Mouse (Mus musculus): ENCODE data around the gene Pdss1. TPM values are rescaled to one million over a fixed set of nuclear protein-coding genes. Genes with fewer than 3 reads are reported as not detected.
"Not testable (repeated sequence)": the region's sequence is repeated elsewhere in the genome, so short reads cannot be mapped to it uniquely, and the experiment has no call there.

The Pdss1 gene
- polyA plus RNA-seq, 1 experiment: 3.0 TPM

DNA sequence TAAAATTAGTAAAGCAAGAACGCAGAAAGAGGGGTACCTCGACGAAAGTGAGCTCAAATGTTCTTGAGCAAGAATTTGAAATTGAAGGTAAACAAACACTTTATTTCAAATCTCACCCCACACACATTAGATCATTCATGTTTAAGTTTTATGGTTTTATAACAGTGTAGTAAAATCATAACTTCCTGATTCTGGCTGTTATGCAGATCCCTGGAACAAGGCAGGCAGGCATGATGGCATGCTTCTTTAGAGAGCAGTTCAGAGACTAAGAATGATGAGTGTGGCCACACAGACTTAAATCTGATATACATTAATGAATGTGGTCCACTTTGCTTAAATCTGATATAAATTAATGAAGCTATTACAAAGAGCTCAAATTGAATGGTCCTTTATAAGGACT, 18.7 kb upstream of the Pdss1 start:
- no peaks in the 10 kb centered on the region for H3K4me1 ChIP-seq (ENCODE audit: control insufficient read depth, insufficient read depth, low read length)
- no peak for DNase-seq
- TF ChIP-seq POLR2A (IDR thresholded peaks at IDR 0.05; ENCODE audit: borderline replicate concordance, extremely low read depth, low read depth, low read length): no peak
- no peak for TF ChIP-seq CTCF (IDR thresholded peaks at IDR 0.05; ENCODE audit: insufficient read depth, low read length)
- WGBS: 80% methylated on average over 3 of the region's 3 CpGs
- no peak overlapping the region for H3K4me3 ChIP-seq (replicated peaks; ENCODE audit: extremely low read depth, low read depth, low read length)

GRCm38 (mm10) chr2:22878781-22879180, 16.5 kb upstream of the Pdss1 start:
- H3K4me3 ChIP-seq (replicated peaks; ENCODE audit: extremely low read depth, low read depth, low read length): no peak overlapping the region
- WGBS: 15% methylated on average over 1 of the region's 1 CpGs
- H3K4me1 ChIP-seq (ENCODE audit: control insufficient read depth, insufficient read depth, low read length): no peaks in the 10 kb centered on the region
- DNase-seq: no peak
- TF ChIP-seq POLR2A (IDR thresholded peaks at IDR 0.05; ENCODE audit: borderline replicate concordance, extremely low read depth, low read depth, low read length): no peak
- no peak for TF ChIP-seq CTCF (IDR thresholded peaks at IDR 0.05; ENCODE audit: insufficient read depth, low read length)

- WGBS: 70% methylated on average over 3 of the region's 3 CpGs
- not testable (repeated sequence) for DNase-seq
Observed at GRCm38 (mm10) chr2:22880726-22881125, 14.6 kb upstream of the Pdss1 start.

DNA sequence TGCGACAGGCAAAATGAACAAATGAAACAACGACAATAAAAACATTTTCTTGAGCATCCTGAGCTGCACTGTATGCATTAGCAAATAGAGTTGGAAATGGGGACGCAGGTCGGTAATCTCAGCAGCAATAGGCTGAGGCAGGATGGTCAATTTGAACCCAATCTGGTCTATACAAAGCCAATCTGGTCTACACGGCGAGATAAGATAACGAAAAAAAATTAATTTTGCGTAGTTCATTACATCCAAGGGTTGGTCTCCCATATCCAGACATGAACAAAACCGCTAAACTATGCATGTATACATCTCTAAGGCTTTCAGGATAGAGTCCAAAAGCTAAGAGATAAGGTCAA, 415 bp upstream of the Pdss1 start:
- TF ChIP-seq CTCF (IDR thresholded peaks at IDR 0.05; ENCODE audit: insufficient read depth, low read length) (no peak), POLR2A (IDR thresholded peaks at IDR 0.05; ENCODE audit: borderline replicate concordance, extremely low read depth, low read depth, low read length) (no peak)
- Histone ChIP-seq H3K4me1 (ENCODE audit: control insufficient read depth, insufficient read depth, low read length) (no peaks in the 10 kb centered on the region; the same call in 1 of the 2 replicates), H3K4me3 (replicated peaks; ENCODE audit: extremely low read depth, low read depth, low read length) (peak overlapping the region; percentile 62)
- peak; percentile 6 for DNase-seq
- WGBS: 19% methylated on average over 9 of the region's 9 CpGs

More at GRCm38 (mm10) chr2:22880726-22881125, 14.6 kb upstream of the Pdss1 start:
- H3K4me3 ChIP-seq (replicated peaks; ENCODE audit: extremely low read depth, low read depth, low read length); H3K4me1 ChIP-seq (ENCODE audit: control insufficient read depth, insufficient read depth, low read length): not testable (repeated sequence)

DNA sequence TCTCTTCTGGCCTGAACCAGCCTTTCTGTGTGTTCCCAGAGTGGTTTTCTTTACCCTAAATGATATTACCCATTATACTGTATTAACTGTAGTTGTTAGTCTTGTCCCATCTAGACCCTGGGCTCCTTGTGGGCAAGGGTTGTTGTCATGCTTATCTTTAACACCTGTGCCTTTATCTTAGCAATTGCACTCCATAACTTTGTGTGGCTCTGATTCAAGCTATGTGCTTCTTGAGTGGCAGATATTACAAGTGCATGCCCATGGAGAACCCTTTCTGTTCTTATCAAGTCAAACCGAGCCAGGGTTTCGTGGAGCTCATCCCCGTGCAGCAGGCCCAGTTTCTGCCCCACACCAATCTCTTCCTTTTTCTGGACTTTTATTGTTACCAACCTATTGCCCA, 8.6 kb downstream of the Pdss1 start:
- no peak overlapping the region for H3K4me3 ChIP-seq (replicated peaks; ENCODE audit: extremely low read depth, low read depth, low read length)
- WGBS: 95% methylated on average over 3 of the region's 3 CpGs
- no peaks in the 10 kb centered on the region for H3K4me1 ChIP-seq (ENCODE audit: control insufficient read depth, insufficient read depth, low read length)
- TF ChIP-seq POLR2A (IDR thresholded peaks at IDR 0.05; ENCODE audit: borderline replicate concordance, extremely low read depth, low read depth, low read length): no peak
- no peak for TF ChIP-seq CTCF (IDR thresholded peaks at IDR 0.05; ENCODE audit: insufficient read depth, low read length)
- no peak for DNase-seq

- no peak for TF ChIP-seq POLR2A (IDR thresholded peaks at IDR 0.05; ENCODE audit: borderline replicate concordance, extremely low read depth, low read depth, low read length)
- TF ChIP-seq CTCF (IDR thresholded peaks at IDR 0.05; ENCODE audit: insufficient read depth, low read length): no peak
- Histone ChIP-seq H3K4me1 (ENCODE audit: control insufficient read depth, insufficient read depth, low read length) (no peaks in the 10 kb centered on the region), H3K4me3 (replicated peaks; ENCODE audit: extremely low read depth, low read depth, low read length) (no peak overlapping the region)
- WGBS: 91% methylated on average over 3 of the region's 3 CpGs
- DNase-seq: no peak
Observed at GRCm38 (mm10) chr2:22914421-22914820, 19.1 kb downstream of the Pdss1 start.

DNA sequence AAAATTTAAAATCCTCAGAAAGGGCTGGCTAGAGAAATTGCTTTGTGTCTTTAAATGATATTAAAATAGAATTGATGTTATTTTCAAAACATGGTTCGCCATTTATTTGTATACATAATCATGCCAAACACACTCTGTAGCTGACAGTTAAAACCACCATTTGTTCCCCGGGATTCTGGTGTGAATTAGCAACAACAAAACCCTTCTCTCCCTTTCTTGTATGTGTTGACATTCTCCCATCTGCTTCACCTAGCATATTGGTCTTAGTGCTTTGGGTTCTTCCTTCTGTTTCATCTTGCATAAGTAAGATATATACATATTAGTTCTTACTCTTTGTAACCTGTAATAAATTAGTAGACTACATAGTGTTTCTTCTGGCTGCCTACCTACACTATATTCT, 23.3 kb downstream of the Pdss1 start:
- 81% methylated on average over 2 of the region's 2 CpGs for WGBS
- TF ChIP-seq POLR2A (IDR thresholded peaks at IDR 0.05; ENCODE audit: borderline replicate concordance, extremely low read depth, low read depth, low read length) (no peak), CTCF (IDR thresholded peaks at IDR 0.05; ENCODE audit: insufficient read depth, low read length) (no peak)
- H3K4me3 ChIP-seq (replicated peaks; ENCODE audit: extremely low read depth, low read depth, low read length): no peak overlapping the region
- no peak for DNase-seq
- no peaks in the 10 kb centered on the region for H3K4me1 ChIP-seq (ENCODE audit: control insufficient read depth, insufficient read depth, low read length)

- not testable (repeated sequence) for H3K4me3 ChIP-seq (replicated peaks; ENCODE audit: extremely low read depth, low read depth, low read length); DNase-seq; H3K4me1 ChIP-seq (ENCODE audit: control insufficient read depth, insufficient read depth, low read length)
- WGBS: 94% methylated on average over 2 of the region's 3 CpGs
Observed at GRCm38 (mm10) chr2:22925911-22926310, 30.6 kb downstream of the Pdss1 start.

DNA sequence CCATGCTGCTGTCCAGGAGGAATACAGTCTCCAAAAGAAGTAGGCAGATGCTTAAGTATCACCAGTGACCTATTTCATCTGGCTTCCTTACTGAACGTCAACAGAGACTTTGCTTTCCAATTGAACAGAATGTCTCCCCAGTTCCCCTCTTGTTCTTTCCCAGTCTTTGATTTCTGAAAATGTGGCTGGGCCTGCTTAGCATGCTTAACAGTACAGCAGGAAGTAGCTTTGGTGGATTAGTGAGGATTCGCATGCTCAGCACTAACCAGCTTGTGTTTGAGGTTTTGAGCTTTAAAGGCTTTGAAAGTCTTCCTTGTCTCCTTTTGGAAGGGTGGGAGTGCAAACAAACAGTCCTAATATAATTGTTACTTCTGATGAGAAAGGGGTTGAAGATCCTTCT, 32.9 kb downstream of the Pdss1 start:
- Histone ChIP-seq H3K4me1 (ENCODE audit: control insufficient read depth, insufficient read depth, low read length) (no peaks in the 10 kb centered on the region), H3K4me3 (replicated peaks; ENCODE audit: extremely low read depth, low read depth, low read length) (no peak overlapping the region)
- TF ChIP-seq POLR2A (IDR thresholded peaks at IDR 0.05; ENCODE audit: borderline replicate concordance, extremely low read depth, low read depth, low read length) (no peak), CTCF (IDR thresholded peaks at IDR 0.05; ENCODE audit: insufficient read depth, low read length) (no peak)
- no peak for DNase-seq
- 87% methylated on average over 2 of the region's 2 CpGs for WGBS

DNA sequence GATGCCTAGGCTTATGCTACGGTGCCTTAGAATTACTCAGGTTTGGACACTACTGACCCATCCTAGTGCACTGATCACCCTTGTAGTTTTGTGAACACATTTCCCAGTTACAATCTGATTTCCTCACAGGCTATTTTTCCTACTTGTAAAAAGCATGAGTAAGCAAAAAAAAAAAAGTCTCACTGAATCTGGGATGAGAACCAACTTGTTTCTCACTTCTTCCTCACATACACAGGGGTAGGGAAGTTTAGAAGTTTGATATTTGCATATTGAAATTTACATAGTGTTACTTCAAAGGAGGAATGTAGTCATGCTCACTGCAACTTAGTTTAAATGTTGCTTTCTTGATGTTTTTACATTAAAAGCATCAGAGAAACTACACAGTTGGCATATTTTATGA, 38.2 kb downstream of the Pdss1 start:
- WGBS: 84% methylated on average over 1 of the region's 1 CpGs
- Histone ChIP-seq H3K4me3 (replicated peaks; ENCODE audit: extremely low read depth, low read depth, low read length) (no peak overlapping the region), H3K4me1 (ENCODE audit: control insufficient read depth, insufficient read depth, low read length) (no peaks in the 10 kb centered on the region)
- no peak for DNase-seq
- TF ChIP-seq CTCF (IDR thresholded peaks at IDR 0.05; ENCODE audit: insufficient read depth, low read length) (no peak), POLR2A (IDR thresholded peaks at IDR 0.05; ENCODE audit: borderline replicate concordance, extremely low read depth, low read depth, low read length) (no peak)

- WGBS: 49% methylated on average over 4 of the region's 4 CpGs
- DNase-seq: no peak
- TF ChIP-seq CTCF (IDR thresholded peaks at IDR 0.05; ENCODE audit: insufficient read depth, low read length) (no peak), POLR2A (IDR thresholded peaks at IDR 0.05; ENCODE audit: borderline replicate concordance, extremely low read depth, low read depth, low read length) (no peak)
- H3K4me1 ChIP-seq (ENCODE audit: control insufficient read depth, insufficient read depth, low read length): no peaks in the 10 kb centered on the region
- no peak overlapping the region for H3K4me3 ChIP-seq (replicated peaks; ENCODE audit: extremely low read depth, low read depth, low read length)
Observed at GRCm38 (mm10) chr2:22949956-22950355, 54.6 kb downstream of the Pdss1 start.

Data from lung, adult 2 months (tissue).